Mouse (Mus musculus) right cerebral cortex, postnatal 25 days (tissue): ENCODE data around the gene Ltn1.

Experiments used
- DNase-seq: peaks from one replicate; pipeline ENCODE4 v3.0.0; 2022

Ltn1 gene

DNA sequence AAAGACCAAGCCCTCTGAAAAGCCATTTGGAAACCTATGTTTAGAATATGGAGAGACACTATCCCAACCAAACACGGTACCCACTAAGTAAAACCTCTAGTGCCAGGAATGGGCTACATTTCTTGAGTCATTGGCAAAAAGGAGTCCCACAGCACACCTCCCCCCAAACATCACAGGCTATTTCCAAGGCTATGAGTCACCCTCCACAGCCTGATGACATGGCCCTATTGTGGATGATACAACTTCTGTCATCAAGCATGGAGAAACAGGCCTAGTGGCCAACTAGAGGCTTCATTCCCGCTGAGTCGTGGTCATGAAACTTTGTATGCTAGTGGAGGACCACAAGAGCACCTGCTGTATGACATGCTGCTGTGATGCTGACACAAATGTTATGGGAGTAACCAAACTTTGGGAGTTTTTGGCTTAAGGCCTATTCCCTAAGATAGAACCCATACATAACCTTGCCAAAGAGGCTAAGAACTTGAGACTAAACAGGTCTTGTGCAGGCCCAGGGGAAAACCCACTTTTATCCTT, 44.9 kb downstream of the Ltn1 start:
- no peak for DNase-seq

DNA sequence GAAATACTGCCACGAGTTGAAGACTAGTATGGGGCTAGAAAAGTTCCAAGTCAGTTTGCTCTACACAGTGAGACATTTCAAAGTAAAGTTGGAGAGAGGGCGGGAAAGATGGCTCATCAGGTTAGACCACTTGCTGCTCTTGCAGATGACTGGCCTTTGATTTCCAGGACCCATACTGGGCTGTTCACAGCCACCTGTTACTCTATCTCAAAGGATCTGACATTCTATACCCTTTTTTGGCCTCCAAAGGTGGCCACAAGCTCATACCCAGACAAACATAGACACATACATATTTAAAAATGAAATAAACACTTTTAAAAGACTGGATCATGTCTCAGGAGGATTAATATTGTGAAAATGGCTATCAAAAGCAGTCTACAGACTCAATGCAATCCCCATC, 48.0 kb downstream of the Ltn1 start:
- no peak for DNase-seq

DNA sequence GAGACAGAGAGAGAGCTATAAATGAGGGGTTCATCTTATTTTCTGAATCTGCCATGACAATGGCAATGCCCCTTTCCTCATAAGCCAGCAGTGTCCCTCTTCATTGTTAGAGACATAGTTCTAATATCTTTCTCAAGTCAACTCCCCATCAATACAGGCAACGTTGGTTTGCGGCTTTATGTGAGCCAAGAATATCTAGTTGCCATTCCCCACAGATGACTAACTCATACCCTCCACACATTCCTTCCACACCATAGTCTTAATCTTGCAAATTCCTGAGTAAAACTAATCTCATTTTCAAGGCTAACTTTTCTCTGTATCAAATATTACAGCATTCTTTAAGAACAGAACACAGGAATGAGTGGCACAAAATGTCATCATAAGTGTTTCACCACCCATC, 49.4 kb downstream of the Ltn1 start:
- no peak for DNase-seq

DNA sequence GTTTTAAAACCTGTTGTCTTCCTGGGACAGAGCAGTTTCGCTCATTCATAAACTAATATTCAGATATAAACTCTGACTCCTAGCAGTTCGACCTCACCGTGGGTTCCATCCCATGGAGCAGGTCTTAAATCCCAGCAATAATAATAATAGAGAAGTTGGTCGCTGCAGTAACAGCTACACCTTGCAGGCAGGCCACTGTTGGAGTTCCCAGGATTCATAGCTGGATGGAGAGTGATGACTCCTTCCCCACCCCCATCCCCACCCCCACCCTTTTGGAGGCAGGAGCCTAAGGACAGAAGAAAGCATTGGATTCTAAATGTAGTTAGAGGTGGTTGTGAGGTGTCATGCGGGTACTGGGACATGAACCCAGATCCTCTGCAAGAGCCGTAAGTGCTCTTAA, 66.0 kb downstream of the Ltn1 start:
- no peak for DNase-seq

DNA sequence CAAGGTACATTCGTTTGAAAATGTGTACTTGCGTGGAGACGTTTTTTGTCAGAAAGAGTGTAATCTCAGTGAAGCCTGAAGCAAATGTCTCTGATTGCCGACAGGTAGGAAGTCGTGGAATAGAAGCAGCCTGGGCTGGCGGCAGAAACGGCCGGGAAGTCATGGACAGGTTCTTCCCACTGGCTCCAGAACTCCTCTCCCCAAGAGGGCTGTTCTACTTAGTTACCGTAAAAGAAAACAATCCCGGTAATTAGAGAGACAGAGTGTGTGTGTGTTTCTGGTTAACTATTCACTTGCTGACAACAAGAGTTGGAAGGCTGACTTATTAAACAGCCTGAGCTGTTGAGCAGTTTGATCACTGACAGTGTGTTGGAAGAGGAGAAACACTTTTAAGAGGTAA, 66.4 kb downstream of the Ltn1 start:
- no peak for DNase-seq

GRCm38 (mm10) chr16:87364231-87364630, 68.2 kb downstream of the Ltn1 start:
- no peak for DNase-seq

- no peak for DNase-seq
These were observed 72.3 kb downstream of the Ltn1 start for GRCm38 (mm10) chr16:87360096-87360495.

- DNase-seq, result no peak
These were observed 77.7 kb downstream of the Ltn1 start for GRCm38 (mm10) chr16:87354748-87355147.

- peak; percentile 96 for DNase-seq
These were observed 78.3 kb downstream of the Ltn1 start, which contains the start of gene N6amt1 for GRCm38 (mm10) chr16:87354075-87354583. Gene N6amt1, plus strand, starts transcription at chr16:87354185.

- DNase-seq, result no peak
These were observed 78.8 kb downstream of the Ltn1 start for GRCm38 (mm10) chr16:87353605-87354004.

- DNase-seq, result no peak
These were observed 80.9 kb downstream of the Ltn1 start for GRCm38 (mm10) chr16:87351386-87352105.

DNA sequence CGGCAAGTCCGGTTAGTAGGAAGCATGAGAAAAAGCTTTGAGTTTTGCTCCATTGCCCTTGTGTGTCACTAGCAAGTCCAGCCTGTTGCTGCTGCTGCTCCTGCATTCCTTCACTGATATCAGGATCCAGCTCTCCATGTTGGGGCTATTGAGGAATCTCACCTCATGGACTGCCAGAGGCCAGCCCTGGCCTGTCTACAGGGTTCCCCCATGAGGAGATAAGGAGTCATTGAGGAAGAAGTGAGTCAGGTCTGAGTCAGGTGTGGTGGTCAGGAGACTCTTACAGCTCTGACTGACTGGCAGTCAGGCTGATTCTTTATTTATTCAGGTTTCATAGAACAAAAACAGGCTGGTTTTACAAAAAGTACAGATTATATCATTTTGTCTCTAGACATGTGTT, 84.3 kb downstream of the Ltn1 start:
- DNase-seq, result no peak

DNA sequence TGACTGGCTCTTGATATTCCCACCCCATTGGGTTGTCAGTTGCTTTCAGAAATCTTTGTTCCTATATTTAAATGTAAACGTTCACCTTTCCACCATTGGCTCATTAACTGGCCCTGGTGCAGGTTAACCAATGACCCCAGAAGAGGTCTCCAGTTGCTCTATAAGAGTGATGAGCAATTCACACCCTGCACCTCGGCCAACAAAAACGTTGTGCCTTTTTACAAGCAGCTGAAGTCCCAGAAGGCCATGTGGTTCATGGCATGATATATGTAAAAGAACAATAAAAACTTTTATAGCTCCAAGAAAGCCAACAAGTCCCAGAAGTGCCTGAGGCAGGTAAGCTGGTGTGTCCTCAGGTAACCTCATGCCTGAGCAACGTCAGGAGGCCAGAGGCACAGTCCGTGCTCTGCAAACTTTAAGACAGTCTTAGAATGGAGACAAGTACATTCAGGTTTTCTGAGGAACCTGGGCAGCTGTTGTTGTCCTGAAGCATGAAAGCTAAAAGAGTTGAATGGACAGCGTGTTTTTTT, 91.3 kb downstream of the Ltn1 start:
- DNase-seq, result no peak

- DNase-seq, result no peak
These were observed 97.7 kb downstream of the Ltn1 start for GRCm38 (mm10) chr16:87334756-87335155.

- no peak for DNase-seq
These were observed 102.4 kb downstream of the Ltn1 start for GRCm38 (mm10) chr16:87329986-87330385.
